Mouse (Mus musculus): ENCODE data around the gene Acot1.
"Not testable (repeated sequence)": the region's sequence is repeated elsewhere in the genome, so short reads cannot be mapped to it uniquely, and the experiment has no call there.

DNA sequence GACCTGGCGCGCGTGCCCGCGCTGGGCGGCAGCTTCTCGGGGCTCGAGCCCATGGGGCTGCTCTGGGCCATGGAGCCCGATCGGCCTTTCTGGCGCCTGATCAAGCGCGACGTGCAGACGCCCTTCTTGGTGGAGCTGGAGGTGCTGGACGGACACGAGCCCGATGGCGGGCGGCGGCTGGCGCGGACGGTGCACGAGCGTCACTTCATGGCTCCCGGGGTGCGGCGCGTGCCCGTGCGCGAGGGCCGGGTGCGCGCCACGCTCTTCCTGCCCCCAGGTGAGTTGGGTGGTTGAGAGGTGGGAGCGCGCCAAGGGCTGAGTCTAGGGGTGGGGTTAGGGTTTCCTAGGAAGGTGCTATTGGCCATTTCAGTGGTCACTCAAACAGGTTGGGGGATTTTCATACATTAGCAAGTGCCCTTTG, 29.4 kb downstream of the Acot1 start, which contains the start of gene Gm49366:
- not testable (repeated sequence) for TF ChIP-seq CTCF (IDR thresholded peaks at IDR 0.05; ENCODE audit: low read depth, low read length); POLR2A (IDR thresholded peaks at IDR 0.05; ENCODE audit: insufficient read depth, low read length)
